In genomic region chr1:136229040-136229373, GRCm38 (mm10) we compare ENCODE assay signal across 10 mouse cellular contexts. TPM values are rescaled to one million over a fixed set of nuclear protein-coding genes. Genes with fewer than 3 reads are reported as not detected.
DNase-seq lines count a peak whose midpoint lies in the region; ATAC-seq and TF ChIP-seq lines count a peak whose summit lies in the region.
"Had no signal": no experiment of that assay in that cellular context is flagged by ENCODE, and none has a peak within 500 bp of the region (broad histone marks: within the 10 kb centered on the region; RNA-seq: fewer than 3 reads in every experiment).

No protein-coding gene starts in this region.

- peaks cover 51% of the 10 kb centered on the region for H3K4me1 ChIP-seq in kidney, embryonic 14.5 days (ENCODE audit: control insufficient read depth, insufficient read depth, low read length)
- H3K4me1 ChIP-seq in midbrain, embryonic 12.5 days = peaks cover 57% of the 10 kb centered on the region
- H3K4me1 ChIP-seq in cerebellum, adult 2 months (ENCODE audit: control insufficient read depth, insufficient read depth, low read length) = peaks cover 8% of the 10 kb centered on the region

- ATAC-seq in Patski = peak; percentile 42
- no peak for ATAC-seq in kidney, embryonic 14.5 days (ENCODE audit: low FRiP score, low TSS enrichment)
- ATAC-seq in midbrain, embryonic 12.5 days (ENCODE audit: low FRiP score, low read depth) = no peak

- in situ Hi-C loops in Patski (cut with MboI; ENCODE audit: low pct_unique_long_range_greater_than_20kb) = no loop called here

- H3K4me2 ChIP-seq in kidney, embryonic 14.5 days (replicated peaks; ENCODE audit: low read depth, low read length) = peak overlapping the region; percentile 52
- peak overlapping the region; percentile 29 for H3K4me2 ChIP-seq in midbrain, embryonic 12.5 days (replicated peaks)

- peak overlapping the region; percentile 14 for H3K4me3 ChIP-seq in kidney, embryonic 14.5 days (ENCODE audit: low read length)
- H3K4me3 ChIP-seq in midbrain, embryonic 12.5 days = no peak overlapping the region
- H3K4me3 ChIP-seq in cerebellum, adult 2 months (replicated peaks; ENCODE audit: insufficient read depth, low read depth, low read length) = no peak overlapping the region

- POLR2A ChIA-PET in Patski (lab: Charles Lee) = interaction anchor here (0.7 kb wide), 1 partner anchor 34 kb away, joined by 6 read pairs; no protein-coding TSS in a partner anchor

- DNase-seq in embryo, embryonic 10.5 days (ENCODE audit: low spot score) = peak; percentile 29
- no peak for DNase-seq in embryo, embryonic 10 days (ENCODE audit: low spot score)
- DNase-seq in Patski (ENCODE audit: low read depth, low spot score) = peak; percentile 61
- DNase-seq in B cell, adult 2 months = no peak
- DNase-seq in thymus, postnatal 25 days = no peak
- DNase-seq in cerebellum, adult 2 months = no peak
- DNase-seq: right cerebral cortex, postnatal 14 days had no signal

- 11% methylated on average over 6 of the region's 6 CpGs for WGBS in kidney, embryonic 14.5 days
- 15% methylated on average over 6 of the region's 6 CpGs for WGBS in midbrain, embryonic 12.5 days
- 52% methylated on average over 6 of the region's 6 CpGs for WGBS in cerebellum, adult 2 months

- H3K9ac ChIP-seq in kidney, embryonic 14.5 days (ENCODE audit: low read depth, low read length) = no peak overlapping the region
- H3K9ac ChIP-seq in midbrain, embryonic 12.5 days (replicated peaks) = 0 out of 2 replicates have a peak overlapping the region, but pooled peaks have one; percentile 29

- H3K27me3 ChIP-seq in Patski = no peaks in the 10 kb centered on the region
- no peaks in the 10 kb centered on the region for H3K27me3 ChIP-seq in kidney, embryonic 14.5 days (ENCODE audit: control insufficient read depth, insufficient read depth, low read length)
- peaks cover 60% of the 10 kb centered on the region for H3K27me3 ChIP-seq in midbrain, embryonic 12.5 days
- H3K27me3 ChIP-seq in cerebellum, adult 2 months (ENCODE audit: control insufficient read depth, insufficient read depth, low read length) = peaks cover 2% of the 10 kb centered on the region; the same call in 1 of the 2 replicates

- CTCF ChIA-PET in Patski (lab: Charles Lee) = no interaction called here

- TF ChIP-seq POLR2A in cerebellum, adult 2 months (IDR thresholded peaks at IDR 0.05; ENCODE audit: borderline replicate concordance, insufficient read depth, low read length) = no peak

- no peaks in the 10 kb centered on the region for H3K9me3 ChIP-seq in kidney, embryonic 14.5 days (ENCODE audit: control insufficient read depth, low read length)
- no peaks in the 10 kb centered on the region for H3K9me3 ChIP-seq in midbrain, embryonic 12.5 days

- peak overlapping the region; percentile 52; the same call in 1 of the 2 replicates for H3K27ac ChIP-seq in kidney, embryonic 14.5 days (ENCODE audit: low read depth, low read length)
- H3K27ac ChIP-seq in midbrain, embryonic 12.5 days (replicated peaks) = peak overlapping the region; percentile 36; the same call in 1 of the 2 replicates
- no peak overlapping the region for H3K27ac ChIP-seq in cerebellum, adult 2 months (ENCODE audit: insufficient read depth, low read length)

- peaks cover 25% of the 10 kb centered on the region for H3K36me3 ChIP-seq in kidney, embryonic 14.5 days (ENCODE audit: control insufficient read depth, insufficient read depth, low read length)
- peaks cover 32% of the 10 kb centered on the region for H3K36me3 ChIP-seq in midbrain, embryonic 12.5 days

- no peak for TF ChIP-seq CTCF in Patski (IDR thresholded peaks at IDR 0.05)
- no peak for TF ChIP-seq CTCF in cerebellum, adult 2 months (IDR thresholded peaks at IDR 0.05; ENCODE audit: borderline replicate concordance, insufficient read depth, low read depth, low read length)

RNA-seq across cellular contexts. Expression of gene Inava, which starts 5.1 kb away (rescaled TPM):
- 21.6 TPM for polyA plus RNA-seq in Patski (2021)
- 10.4 and 22.8 TPM in 2 replicates for polyA plus RNA-seq in kidney, embryonic 14.5 days (2014; fragmentation: Nextera tagmentation; extraction: Ambion mirVana)
- polyA plus RNA-seq in midbrain, embryonic 12.5 days (2016; fragmentation: Nextera tagmentation; extraction: Ambion mirVana) = 10.9 and 13.9 TPM in 2 replicates
- polyA plus RNA-seq in cerebellum, adult 2 months (2012; rRNA removed) = 1.4 and 1.8 TPM in 2 replicates

RNA-seq across cellular contexts. Expression of gene Mroh3, which starts 16.4 kb away (rescaled TPM):
- 0.91 TPM for polyA plus RNA-seq in Patski (2021)
- polyA plus RNA-seq in kidney, embryonic 14.5 days (2014; fragmentation: Nextera tagmentation; extraction: Ambion mirVana) = 0.21 and 0.43 TPM in 2 replicates
- polyA plus RNA-seq in midbrain, embryonic 12.5 days (2016; fragmentation: Nextera tagmentation; extraction: Ambion mirVana) = 0.38 and 0.43 TPM in 2 replicates
- polyA plus RNA-seq in cerebellum, adult 2 months (2012; rRNA removed) = 0.63 and 1.0 TPM in 2 replicates
- polyA plus RNA-seq: heart, embryonic 14.5 days had no signal

RNA-seq across cellular contexts. Expression of gene Gpr25, which starts 31.7 kb away (rescaled TPM):
- polyA plus RNA-seq in Patski (2021) = not detected
- polyA plus RNA-seq in kidney, embryonic 14.5 days (2014; fragmentation: Nextera tagmentation; extraction: Ambion mirVana) = not detected in 2 replicates
- not detected in 2 replicates for polyA plus RNA-seq in midbrain, embryonic 12.5 days (2016; fragmentation: Nextera tagmentation; extraction: Ambion mirVana)
- 7.0 and 7.7 TPM in 2 replicates for polyA plus RNA-seq in cerebellum, adult 2 months (2012; rRNA removed)
- polyA plus RNA-seq: heart, embryonic 14.5 days had no signal

Comparison
In these comparisons a context has a peak if more than half of its experiments do, and no peak if none do; other contexts are left out.
1. DNase-seq: peak in embryo, embryonic 10.5 days (single experiment) and Patski (single experiment); none in embryo, embryonic 10 days (single experiment), B cell, adult 2 months (0 of 2), thymus, postnatal 25 days (single experiment) and cerebellum, adult 2 months (0 of 2).